Mouse (Mus musculus) ES-E14 (cell line): Measurements from ENCODE around the gene Ccr4. TPM values are rescaled to one million over a fixed set of nuclear protein-coding genes. Genes with fewer than 3 reads are reported as not detected.

Source experiments
- DNase-seq: peaks from one replicate; pipeline ENCODE4 v3.0.0-alpha.2; 2013; ENCODE audit warnings: low read depth, low spot score
- H3K27ac ChIP-seq: 2 replicates; pipeline ENCODE4 v1.5.1; 2012; ENCODE audit warnings: low read depth, mild to moderate bottlenecking, low read length, moderate library complexity, mixed read lengths; ENCODE audit not compliant: poor library complexity, insufficient read depth, severe bottlenecking
- H3K36me3 ChIP-seq: 2 replicates; pipeline ENCODE4 v1.6.1; 2012; ENCODE audit warnings: mild to moderate bottlenecking, low read length, moderate library complexity, mixed read lengths; ENCODE audit not compliant: control insufficient read depth, poor library complexity, insufficient read depth, severe bottlenecking
- H3K4me1 ChIP-seq, 2 experiments: fragments of 150-350 bp in 1 of 2; sonication (generic) in 1 of 2; 2 replicates each; pipeline ENCODE4 v1.6.1; 2012; ENCODE audit warnings: low read length in 2 of 2, mild to moderate bottlenecking in 1 of 2, mixed read lengths in 1 of 2; ENCODE audit not compliant: control insufficient read depth in 2 of 2, insufficient read depth in 2 of 2, poor library complexity in 1 of 2
- H3K4me3 ChIP-seq, 2 experiments: fragments of 150-350 bp in 1 of 2; sonication (generic) in 1 of 2; 2 replicates each; pipeline ENCODE4 v1.5.1; 2012; ENCODE audit warnings: low read length in 2 of 2, low read depth in 1 of 2, mild to moderate bottlenecking in 1 of 2, mixed read lengths in 1 of 2; ENCODE audit not compliant: insufficient read depth in 1 of 2, poor library complexity in 1 of 2, severe bottlenecking in 1 of 2
- H3K9ac ChIP-seq: 2 replicates; pipeline ENCODE4 v1.6.1; 2012; ENCODE audit warnings: low read depth, mild to moderate bottlenecking, low read length, mixed read lengths; ENCODE audit not compliant: poor library complexity, insufficient read depth, severe bottlenecking
- H3K9me3 ChIP-seq: fragments of 150-350 bp; sonication (generic); 2 replicates; pipeline ENCODE4 v1.6.1; 2012; ENCODE audit warnings: low read depth, mild to moderate bottlenecking, low read length; ENCODE audit not compliant: control insufficient read depth, insufficient read depth
- CHD2 ChIP-seq: IDR thresholded peaks from 2 replicates; pipeline ENCODE4 v1.6.1; 2014; ENCODE audit warnings: mild to moderate bottlenecking, low read depth, low read length, inconsistent platforms
- HCFC1 ChIP-seq: IDR thresholded peaks from 2 replicates; pipeline ENCODE4 v1.6.1; 2012; ENCODE audit warnings: low read length, inconsistent platforms, borderline replicate concordance; ENCODE audit not compliant: insufficient read depth
- MAFK ChIP-seq: IDR thresholded peaks from 2 replicates; pipeline ENCODE4 v1.6.1; 2014; ENCODE audit warnings: mild to moderate bottlenecking, low read depth, low read length, inconsistent platforms; ENCODE audit not compliant: insufficient read depth
- ZC3H11A ChIP-seq: IDR thresholded peaks from 2 replicates; pipeline ENCODE4 v1.6.1; 2012; ENCODE audit warnings: low read depth, mild to moderate bottlenecking, inconsistent platforms, low read length, borderline replicate concordance
- ZNF384 ChIP-seq: IDR thresholded peaks from 2 replicates; pipeline ENCODE4 v1.6.1; 2012; ENCODE audit warnings: low read depth, low read length, inconsistent platforms
- in situ Hi-C, 2 experiments: fragments of 600-800 bp; cut with MboI; formaldehyde crosslinking; loops; one replicate each; pipeline ENCODE4 v1.15.1; 2025; ENCODE audit warnings: low sequenced_read_pairs in 2 of 2, inconsistent platforms in 1 of 2; ENCODE audit not compliant: unreplicated experiment in 2 of 2
- total RNA-seq: library from RNA; depleted of rRNA; stranded (reverse); fragments of 300-350 nt; gene quantifications from 2 replicates; pipeline ENCODE4 v1.2.3, GENCODE M21; 2012

Ccr4 gene
- total RNA-seq, 1 experiment = 1.4 TPM

GRCm38 (mm10) chr9:114458436-114458835 is 46.3 kb downstream of the Ccr4 start:
- Histone ChIP-seq H3K4me1 (no peaks in the 10 kb centered on the region), H3K9ac (no peak overlapping the region), H3K4me3 (no peak overlapping the region), H3K36me3 (peaks cover 14% of the 10 kb centered on the region), H3K9me3 (no peaks in the 10 kb centered on the region), H3K27ac (no peak overlapping the region)
- in situ Hi-C loops = no loop called here
- no peak for TF ChIP-seq ZC3H11A
- TF ChIP-seq MAFK = no peak
- no peak for TF ChIP-seq CHD2
- TF ChIP-seq ZNF384 = no peak
- TF ChIP-seq HCFC1 = no peak
- DNase-seq = no peak

- no peak for DNase-seq
- TF ChIP-seq ZC3H11A = no peak
- Histone ChIP-seq H3K9ac (no peak overlapping the region), H3K9me3 (no peaks in the 10 kb centered on the region), H3K27ac (no peak overlapping the region), H3K4me1 (no peaks in the 10 kb centered on the region), H3K4me3 (no peak overlapping the region), H3K36me3 (peaks cover 14% of the 10 kb centered on the region)
- in situ Hi-C loops = no loop called here
Measured at GRCm38 (mm10) chr9:114455420-114455819, 49.3 kb downstream of the Ccr4 start.

- no peak overlapping the region for H3K9ac ChIP-seq
- no peak overlapping the region for H3K27ac ChIP-seq
- H3K4me3 ChIP-seq = no peak overlapping the region
- H3K4me1 ChIP-seq = peaks cover 0 to 2% of the 10 kb centered on the region in 2 experiments; a peak in 1 of 4 replicates
- H3K36me3 ChIP-seq = peaks cover 8% of the 10 kb centered on the region
- no peak for TF ChIP-seq HCFC1
- DNase-seq = no peak
- no peaks in the 10 kb centered on the region for H3K9me3 ChIP-seq
- in situ Hi-C loops = no loop called here
Measured at GRCm38 (mm10) chr9:114452418-114452817, 52.3 kb downstream of the Ccr4 start.

- Histone ChIP-seq H3K27ac (no peak overlapping the region), H3K9me3 (no peaks in the 10 kb centered on the region), H3K36me3 (peaks cover 8% of the 10 kb centered on the region), H3K9ac (no peak overlapping the region), H3K4me3 (no peak overlapping the region), H3K4me1 (peaks cover 0 to 7% of the 10 kb centered on the region in 2 experiments; a peak in 1 of 4 replicates)
- in situ Hi-C loops = no loop called here
- no peak for DNase-seq
- no peak for TF ChIP-seq MAFK
- TF ChIP-seq CHD2 = no peak
Measured at GRCm38 (mm10) chr9:114451615-114452014, 53.1 kb downstream of the Ccr4 start.

GRCm38 (mm10) chr9:114449120-114449754 is 55.5 kb downstream of the Ccr4 start:
- in situ Hi-C loops = no loop called here
- no peaks in the 10 kb centered on the region for H3K9me3 ChIP-seq
- DNase-seq = no peak
- no peak overlapping the region for H3K9ac ChIP-seq
- H3K4me3 ChIP-seq = no peak overlapping the region
- no peaks in the 10 kb centered on the region; the same call in 1 of the 2 replicates for H3K36me3 ChIP-seq
- peaks cover 0 to 7% of the 10 kb centered on the region in 2 experiments; a peak in 1 of 4 replicates for H3K4me1 ChIP-seq
- no peak for TF ChIP-seq ZNF384
- no peak for TF ChIP-seq MAFK
- TF ChIP-seq HCFC1 = no peak
- TF ChIP-seq CHD2 = no peak
- TF ChIP-seq ZC3H11A = no peak
- no peak overlapping the region for H3K27ac ChIP-seq
